Mouse (Mus musculus) left cerebral cortex, postnatal 10 days (tissue): ENCODE results near the gene B9d1. TPM values are rescaled to one million over a fixed set of nuclear protein-coding genes. Genes with fewer than 3 reads are reported as not detected.

ENCODE experiments used
- DNase-seq, 2 experiments: peaks; one replicate each; pipeline ENCODE4 v3.0.0; 2021 to 2022; ENCODE audit warnings: low spot score in 2 of 2, mixed read lengths in 1 of 2; ENCODE audit errors: extremely low spot score in 1 of 2
- intact Hi-C: fragments of 180-260 bp; cut with DNase I; formaldehyde crosslinking; loops from one replicate; pipeline ENCODE4 v1.15.1; 2025
- total RNA-seq, 2 experiments: library from RNA; stranded (reverse); gene quantifications; 2 replicates each; pipeline ENCODE4 v1.2.3; 2021

B9d1 gene
- total RNA-seq, 2 experiments from 2014 or later: 35.8 to 36.8 TPM

DNA sequence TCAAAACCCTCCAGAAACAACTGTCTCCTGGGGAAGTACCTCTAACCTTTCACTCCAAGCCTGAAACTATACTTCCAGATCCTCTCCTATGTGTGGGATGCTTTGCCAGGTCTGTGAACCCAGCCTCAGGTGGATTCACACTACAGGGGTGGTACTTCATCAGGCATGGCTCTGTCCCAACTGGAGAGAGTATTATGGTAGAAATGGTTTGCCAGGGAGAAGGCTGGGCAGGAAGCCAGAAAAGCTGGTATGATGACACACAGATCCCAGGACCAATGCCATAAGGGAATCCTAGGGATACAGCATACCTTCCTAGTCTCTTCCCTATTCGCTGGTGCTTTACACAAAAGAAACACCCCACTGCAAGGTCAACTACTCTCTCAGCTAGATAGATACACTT is 21.9 kb downstream of the B9d1 start:
- DNase-seq: no peak
- intact Hi-C loops: no loop called here

DNA sequence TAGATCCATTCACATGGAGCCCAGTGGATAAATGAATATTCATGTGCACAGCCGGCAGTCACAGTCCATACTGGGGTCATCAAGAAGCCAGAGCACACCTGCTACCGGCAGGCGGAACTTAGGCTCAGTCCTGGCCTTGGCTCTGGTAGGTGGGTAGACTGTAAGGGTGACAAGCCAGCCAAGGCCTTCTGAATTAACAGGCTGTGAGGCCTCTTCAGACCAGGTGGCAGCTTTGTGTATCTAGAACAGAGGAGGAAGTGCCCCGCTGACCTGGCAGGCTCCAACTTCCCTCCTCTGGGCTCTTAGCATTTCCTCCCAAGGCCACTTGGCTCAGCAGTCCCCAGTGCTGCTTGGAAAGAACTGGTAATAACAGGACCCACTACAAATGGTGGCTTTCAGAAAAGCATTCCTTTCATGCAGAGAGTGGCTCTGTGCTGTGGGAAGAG is 24.3 kb downstream of the B9d1 start:
- DNase-seq: peak; percentile 58 to 81
- intact Hi-C loops: loop anchor here (2.0 kb wide), 1 partner anchor 50 kb away; the partner anchor contains the start of gene Epn2

DNA sequence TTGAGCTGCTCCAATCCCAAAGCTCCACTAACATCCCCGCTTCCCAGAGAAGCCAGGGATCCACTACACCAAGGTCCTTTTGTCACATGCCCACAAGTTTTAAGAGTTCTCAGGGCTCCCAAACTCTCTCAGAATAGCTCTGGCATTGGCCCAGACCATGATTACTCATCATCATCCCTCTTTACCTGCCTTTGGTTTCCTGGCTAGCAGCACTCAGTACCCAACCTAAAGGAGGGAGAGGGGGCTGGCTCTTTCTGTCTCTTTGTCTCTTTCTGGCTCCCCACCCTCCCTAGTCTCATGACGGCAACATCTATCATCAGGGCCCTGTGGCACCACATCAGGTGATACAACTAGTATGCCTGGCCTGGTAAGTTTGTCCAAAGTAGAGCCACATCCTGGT is 27.9 kb downstream of the B9d1 start:
- DNase-seq: no peak
- intact Hi-C loops: no loop called here

DNA sequence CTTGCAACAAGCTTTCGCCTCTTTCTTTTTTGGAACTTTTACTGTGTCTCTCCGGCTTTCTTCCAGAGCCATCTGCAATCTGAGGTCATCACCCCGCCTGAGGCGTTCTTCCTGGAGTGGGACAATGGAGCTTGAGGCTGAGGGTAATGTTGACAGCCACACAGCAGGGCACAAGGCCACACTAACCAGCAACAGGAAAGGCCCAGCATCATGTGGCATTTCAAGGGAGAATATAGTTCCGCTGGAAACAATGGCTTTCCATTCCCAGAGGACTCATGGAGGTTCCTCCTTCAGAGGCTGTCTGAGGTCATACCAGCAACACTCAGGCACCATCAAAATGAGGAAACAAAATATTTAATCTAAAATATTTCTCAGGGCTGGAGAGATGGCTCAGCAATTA is 28.6 kb downstream of the B9d1 start:
- intact Hi-C loops: no loop called here

DNA sequence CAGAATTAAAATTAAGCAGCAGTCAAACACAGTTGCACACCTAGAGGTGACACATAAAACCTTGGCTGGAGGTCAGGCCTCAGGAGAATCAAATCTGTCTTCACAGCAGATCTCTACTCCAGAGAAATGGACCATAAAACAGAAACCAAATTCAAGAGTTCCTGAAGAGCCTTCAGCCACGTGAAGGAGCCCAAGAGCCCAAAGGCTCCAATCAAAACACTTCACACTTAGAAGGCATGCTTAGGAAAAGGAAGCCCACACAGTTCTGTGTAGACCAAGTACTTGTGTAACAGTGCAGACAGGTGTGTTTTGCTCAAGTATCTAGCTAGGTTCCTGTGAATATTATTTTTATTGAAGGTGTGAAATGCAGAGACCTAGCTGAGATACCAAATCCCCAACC is 30.6 kb downstream of the B9d1 start:
- intact Hi-C loops: no loop called here
- DNase-seq: no peak

More for the DNA sequence above, 28.6 kb downstream of the B9d1 start:
- peak in 1 of 2 experiments; percentile 82 for DNase-seq

DNA sequence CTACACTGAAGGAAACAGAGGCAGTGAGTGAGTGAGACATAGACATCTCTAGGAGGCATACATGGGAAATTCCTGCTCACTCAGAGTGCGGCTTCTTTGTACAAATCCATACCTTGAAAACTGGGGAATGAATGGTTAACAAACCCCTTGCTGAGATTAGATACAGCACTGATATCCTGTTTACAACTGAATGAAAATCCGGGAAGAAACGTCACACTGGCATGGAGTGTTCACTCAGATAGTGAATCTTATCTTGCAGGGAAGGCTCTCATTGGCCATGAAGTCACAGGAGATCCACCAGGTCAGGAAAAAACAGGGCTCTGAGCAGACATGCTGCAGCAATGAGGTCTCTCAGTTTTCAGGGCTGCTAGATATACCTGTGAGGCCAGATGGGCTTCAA is 32.0 kb downstream of the B9d1 start:
- intact Hi-C loops: no loop called here
- no peak for DNase-seq

DNA sequence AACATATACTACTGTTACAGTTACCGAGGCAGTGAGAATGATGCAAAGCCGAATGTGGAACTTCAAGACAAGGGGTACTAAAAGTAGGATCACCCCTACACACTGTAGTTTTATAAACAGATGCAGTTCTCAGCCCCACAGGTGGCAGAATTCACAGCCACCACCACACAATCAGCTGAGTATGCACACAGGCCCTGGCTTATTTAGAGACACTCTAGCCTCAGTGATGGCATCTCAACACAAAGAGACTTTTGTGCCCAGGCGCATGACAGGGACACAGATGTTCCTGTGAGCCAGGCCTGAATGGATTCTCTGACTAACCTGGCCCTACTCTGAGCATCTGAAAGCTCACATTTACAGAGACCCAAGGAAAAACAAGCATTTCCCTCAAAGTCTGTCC is 32.4 kb downstream of the B9d1 start:
- intact Hi-C loops: no loop called here

DNA sequence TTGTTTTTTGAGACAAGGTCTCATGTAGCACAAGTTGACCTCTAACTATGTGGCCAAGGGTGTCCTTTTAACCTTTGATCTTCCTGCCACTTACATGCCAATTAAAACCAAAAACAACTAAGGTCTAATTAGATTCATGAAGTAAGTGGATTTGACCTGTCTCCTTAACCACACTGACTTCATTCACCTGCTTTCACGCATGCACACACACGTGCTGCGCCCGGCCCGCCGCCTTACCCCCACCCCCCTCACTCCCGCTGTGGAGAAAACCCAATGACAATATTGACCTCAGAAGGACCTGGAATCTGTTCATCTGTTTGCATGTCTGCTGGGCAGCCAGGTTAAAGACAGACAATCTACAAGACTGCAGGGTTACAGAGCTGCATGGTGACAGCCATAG is 35.7 kb downstream of the B9d1 start:
- no peak for DNase-seq
- intact Hi-C loops: no loop called here

More for the DNA sequence above, 32.4 kb downstream of the B9d1 start:
- peak in 1 of 2 experiments; percentile 48 for DNase-seq

DNA sequence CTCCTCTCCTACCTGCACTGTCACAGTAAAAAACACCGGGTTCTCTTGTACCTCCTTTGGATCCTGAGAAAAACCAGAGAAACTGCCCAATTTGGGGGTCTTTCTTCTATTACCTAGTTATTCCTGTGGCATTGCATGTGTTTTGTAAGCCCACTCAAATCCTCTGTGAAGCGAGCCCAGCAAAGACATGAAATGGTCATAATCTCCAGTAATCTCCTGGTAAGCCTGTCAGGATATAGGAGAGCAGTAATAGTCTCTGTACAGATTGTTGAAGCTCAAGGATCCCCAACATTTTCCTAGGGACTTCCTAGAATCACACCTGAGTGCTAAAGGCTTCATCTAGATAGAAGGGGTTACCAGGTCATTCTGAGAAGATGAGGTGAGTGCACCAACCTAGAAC is 36.2 kb downstream of the B9d1 start:
- intact Hi-C loops: no loop called here
- no peak for DNase-seq

DNA sequence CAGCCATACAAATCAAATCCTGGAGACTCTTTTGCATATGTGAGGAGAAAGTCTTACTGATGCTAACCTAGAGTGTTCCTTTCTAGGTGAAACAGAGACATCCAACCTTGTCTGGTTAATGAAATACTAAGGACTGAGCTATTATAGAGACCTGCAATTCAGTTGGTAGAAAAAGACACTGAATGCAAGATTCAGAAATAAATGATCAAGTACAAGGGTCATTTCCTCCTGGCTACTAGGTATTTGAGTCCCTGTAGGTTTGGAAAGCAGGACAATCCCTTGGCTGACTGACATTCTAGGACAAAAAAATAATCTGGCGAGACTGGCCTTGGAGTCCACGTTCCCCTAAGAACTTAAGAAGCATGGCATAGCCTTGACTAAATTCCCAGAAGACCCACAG is 40.6 kb downstream of the B9d1 start:
- DNase-seq: no peak
- intact Hi-C loops: no loop called here

DNA sequence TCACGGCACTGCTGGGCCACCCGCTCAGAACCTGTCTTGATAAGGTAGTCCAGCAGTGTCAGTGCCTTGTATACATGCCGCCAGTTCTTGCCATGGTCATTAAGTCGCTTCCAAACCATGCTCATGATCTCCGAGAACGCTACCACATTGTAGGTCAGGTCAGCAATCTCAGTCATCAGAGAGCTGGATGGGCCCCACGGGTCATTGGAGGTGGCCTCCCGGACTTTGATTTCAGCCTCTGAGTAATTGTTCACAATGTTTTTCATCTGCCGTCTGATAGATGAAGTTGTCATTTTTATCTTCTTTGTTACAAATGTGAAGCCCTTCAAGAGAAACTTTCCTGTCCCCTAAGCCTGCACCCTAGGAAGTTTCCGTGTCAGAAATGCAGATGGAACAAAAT is 41.5 kb downstream of the B9d1 start:
- DNase-seq: no peak
- intact Hi-C loops: no loop called here

DNA sequence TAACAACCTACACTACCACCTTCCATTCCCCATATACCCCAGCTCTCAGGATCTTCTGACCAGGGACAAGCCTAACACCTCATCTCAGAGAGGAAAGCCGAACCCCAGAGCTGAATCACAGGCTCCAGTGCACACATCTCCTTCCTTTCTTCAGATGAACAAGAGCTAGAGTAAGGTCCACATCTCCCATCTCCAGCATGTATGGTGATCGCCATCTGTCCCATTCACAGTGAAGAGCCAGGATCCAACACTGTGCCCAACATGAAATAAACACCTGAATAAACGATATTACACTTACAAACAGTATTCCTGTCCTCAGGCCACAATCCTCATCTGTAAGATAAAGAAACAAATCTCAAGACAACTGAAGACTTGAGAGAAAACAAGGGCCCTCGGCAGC is 42.8 kb downstream of the B9d1 start:
- DNase-seq: no peak
- intact Hi-C loops: no loop called here

DNA sequence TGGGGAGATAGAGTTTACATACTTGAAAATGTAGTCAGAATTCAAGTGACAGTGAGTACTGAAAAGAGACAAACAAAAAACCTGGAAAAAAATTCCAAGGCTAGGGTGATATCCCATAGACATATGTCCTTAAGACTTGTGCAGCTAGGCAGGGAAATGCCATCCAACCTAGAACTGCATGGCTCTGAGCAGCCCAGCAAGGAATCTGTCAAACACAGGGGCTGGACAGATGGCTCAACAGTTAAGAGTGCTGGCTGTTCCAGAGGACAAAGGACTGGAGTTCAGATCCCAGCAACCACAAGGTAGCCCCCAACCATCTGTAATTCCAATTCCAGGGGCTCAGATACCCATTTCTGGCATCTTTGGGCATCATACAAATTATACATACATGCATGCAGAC is 45.7 kb downstream of the B9d1 start:
- no peak for DNase-seq

DNA sequence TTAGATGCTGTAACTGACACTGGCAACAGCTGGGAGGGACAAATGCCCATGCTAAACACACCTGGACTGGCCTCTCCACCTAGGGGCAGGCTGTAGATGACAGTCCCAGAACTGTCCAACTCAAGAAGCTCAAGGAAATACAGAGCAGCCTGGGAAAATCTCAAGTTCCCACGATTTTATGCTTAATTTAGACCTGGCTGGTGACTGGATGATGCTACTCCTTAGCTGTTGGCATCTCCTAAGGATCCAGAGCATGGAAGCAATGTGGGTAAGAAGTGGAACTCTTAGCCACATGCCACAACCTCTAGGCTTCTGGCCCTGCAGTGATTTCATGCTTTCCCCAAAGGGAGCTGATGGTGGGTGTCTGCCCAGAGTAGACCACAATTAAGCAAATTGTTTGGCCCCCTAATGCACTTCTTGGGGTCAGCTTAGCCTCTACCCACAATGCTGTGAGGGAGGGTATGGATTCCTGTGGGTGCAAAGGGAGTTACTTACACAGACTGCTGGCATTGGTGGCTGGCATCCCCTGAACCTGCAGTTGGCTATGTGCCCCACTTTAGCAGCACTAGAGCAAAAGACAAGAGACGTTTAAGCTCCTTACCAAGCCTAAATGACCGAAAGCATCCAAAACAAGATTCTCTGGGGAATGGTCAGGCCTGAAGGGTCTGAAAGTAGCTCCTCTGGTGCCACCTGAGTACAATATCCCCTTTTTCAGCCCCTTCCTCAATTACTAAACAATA is 48.2 kb downstream of the B9d1 start:
- intact Hi-C loops: no loop called here
- no peak for DNase-seq

More for the DNA sequence above, 45.7 kb downstream of the B9d1 start:
- intact Hi-C loops: no loop called here

DNA sequence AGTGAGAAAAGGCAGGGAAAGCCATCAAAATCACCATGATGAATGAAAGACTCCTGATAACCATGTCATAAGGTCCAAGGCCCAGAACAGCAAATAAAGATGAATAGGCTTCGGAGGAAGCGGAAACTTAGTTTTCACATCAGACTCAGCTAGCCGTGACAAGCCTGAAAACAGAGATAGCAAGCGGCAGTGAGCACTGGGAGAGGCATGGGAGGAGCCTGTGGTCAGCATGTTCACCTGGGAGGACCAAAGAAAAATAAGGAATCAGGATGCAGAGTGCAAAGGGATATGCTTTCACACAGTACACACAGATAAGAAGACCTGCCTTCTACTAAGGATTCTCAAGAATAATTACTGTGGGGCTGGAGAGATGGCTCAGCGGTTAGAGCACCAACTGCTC is 54.6 kb downstream of the B9d1 start:
- intact Hi-C loops: no loop called here
- DNase-seq: no peak

DNA sequence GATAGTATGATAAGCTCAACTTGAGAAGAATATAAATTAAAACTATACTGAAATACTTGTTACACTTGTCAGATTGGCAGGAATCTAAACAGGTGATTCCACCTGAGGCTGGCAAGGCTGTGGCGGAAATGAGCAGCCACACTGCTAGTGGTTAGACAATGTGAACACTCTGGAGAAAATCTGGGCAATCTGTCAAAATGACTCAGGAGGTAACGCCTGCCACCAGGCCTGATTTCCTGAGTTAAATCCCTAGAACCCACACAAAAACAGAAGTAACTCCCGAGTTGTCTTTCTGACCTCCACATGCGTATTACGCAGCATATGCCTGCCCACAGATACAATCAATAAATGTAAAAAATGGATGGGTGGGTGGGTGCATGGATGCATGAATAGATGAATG is 57.5 kb downstream of the B9d1 start:
- DNase-seq: no peak
- intact Hi-C loops: no loop called here

Other genes starting within 250 kb of the B9d1 start
- 10 to 100 TPM; 50.7 to 51.7 TPM for gene Aldh3a2, start 237.7 kb upstream of the B9d1 start, total RNA-seq
- under 1 TPM; 0.43 to 0.51 TPM for gene Slc47a2, start 162.3 kb upstream of the B9d1 start, total RNA-seq
- 1 to 10 TPM; 2.3 to 3.1 TPM for gene Slc47a1, start 126.8 kb upstream of the B9d1 start, total RNA-seq
- 100 to 1,000 TPM; 191 to 198 TPM for gene Rnf112, start 51.0 kb upstream of the B9d1 start, total RNA-seq
- 1 to 10 TPM; 7.6 TPM for gene Mfap4, start 19.7 kb upstream of the B9d1 start, total RNA-seq
- gene Mapk7, start 10.7 kb upstream of the B9d1 start, total RNA-seq: 10 to 100 TPM; 41.2 to 41.8 TPM
- gene Epn2, start 74.5 kb downstream of the B9d1 start, total RNA-seq: 10 to 100 TPM; 97.6 to 99.1 TPM
- gene Grap, start 148.1 kb downstream of the B9d1 start, total RNA-seq: 1 to 10 TPM; 6.9 to 7.3 TPM
- under 1 TPM; 0.06 to 0.09 TPM for gene Fam83g, start 178.9 kb downstream of the B9d1 start, total RNA-seq
- gene Slc5a10, start 215.7 kb downstream of the B9d1 start, total RNA-seq: not detected